Mouse (Mus musculus) cerebral cortex, adult 2 months (tissue): ENCODE measurements around the gene Mill2.

Source experiments
- WGBS: fragments of 180-500 bp; shearing (Covaris S2); methylation state at CpG from one replicate; pipeline ENCODE4 v1.1.7; 2018; 5-methylcytosine and 5-hydroxymethylcytosine counted together

Gene Mill2

DNA sequence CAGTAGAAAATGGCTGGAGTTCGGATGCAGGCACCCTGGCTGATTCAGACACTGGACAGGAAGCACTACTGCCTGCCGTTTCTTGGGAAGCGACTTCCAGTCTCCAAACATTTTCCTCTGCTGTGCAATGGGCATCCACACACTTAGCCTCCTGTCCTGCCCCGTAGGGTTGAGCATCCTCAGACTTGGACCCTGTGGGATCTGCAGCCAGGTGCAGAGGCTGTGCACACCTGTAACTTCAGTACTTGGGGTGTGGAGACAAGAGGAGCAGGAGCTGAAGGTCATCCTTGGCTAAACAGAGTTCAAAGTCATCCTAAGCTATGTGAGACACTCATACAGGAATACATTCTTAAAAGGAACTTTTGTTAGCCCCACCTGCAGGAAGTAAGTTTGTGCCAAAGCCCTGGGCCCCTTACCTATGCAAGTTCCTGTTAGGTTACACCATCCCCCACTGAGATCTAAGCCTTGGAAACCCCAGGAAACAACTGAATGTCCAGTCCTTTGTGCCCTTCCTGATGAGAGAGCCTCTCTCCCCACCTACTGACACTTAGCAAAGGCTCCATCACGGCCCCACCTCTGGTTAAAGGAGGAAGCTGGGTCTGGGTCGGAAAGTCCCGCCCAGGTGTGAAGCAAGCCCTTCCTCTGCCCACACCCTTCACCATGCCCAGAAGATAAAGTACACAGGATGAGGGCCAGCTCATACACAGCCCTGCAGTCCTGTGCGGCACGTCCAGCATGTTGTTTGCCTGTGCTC lies 44.4 kb downstream of the Mill2 start:
- 70% methylated on average over 9 of the region's 9 CpGs for WGBS

GRCm38 (mm10) chr7:18884745-18885422 lies 45.1 kb downstream of the Mill2 start:
- 66% methylated on average over 13 of the region's 13 CpGs for WGBS

- 86% methylated on average over 1 of the region's 1 CpGs for WGBS
Observed at GRCm38 (mm10) chr7:18886963-18887362, 47.2 kb downstream of the Mill2 start.

DNA sequence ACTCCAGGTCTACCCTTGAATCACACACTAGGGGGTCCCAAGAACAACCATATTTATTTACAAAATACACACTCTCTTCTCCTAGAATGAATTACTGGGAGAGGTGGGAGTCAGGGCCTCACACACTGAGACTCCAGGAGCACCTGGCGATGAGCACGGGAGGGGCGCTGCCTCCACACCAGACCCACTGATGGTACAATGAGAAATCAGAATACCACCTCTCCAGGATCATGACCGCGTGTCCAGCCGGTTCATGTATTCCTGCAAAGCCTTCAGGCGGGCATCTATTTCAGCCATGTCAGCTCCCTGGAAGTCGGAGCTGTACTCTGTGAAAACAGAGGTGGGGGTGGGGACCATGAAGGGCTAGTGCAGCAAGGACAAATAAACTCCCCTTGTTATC lies 51.1 kb downstream of the Mill2 start:
- 94% methylated on average over 8 of the region's 8 CpGs for WGBS

DNA sequence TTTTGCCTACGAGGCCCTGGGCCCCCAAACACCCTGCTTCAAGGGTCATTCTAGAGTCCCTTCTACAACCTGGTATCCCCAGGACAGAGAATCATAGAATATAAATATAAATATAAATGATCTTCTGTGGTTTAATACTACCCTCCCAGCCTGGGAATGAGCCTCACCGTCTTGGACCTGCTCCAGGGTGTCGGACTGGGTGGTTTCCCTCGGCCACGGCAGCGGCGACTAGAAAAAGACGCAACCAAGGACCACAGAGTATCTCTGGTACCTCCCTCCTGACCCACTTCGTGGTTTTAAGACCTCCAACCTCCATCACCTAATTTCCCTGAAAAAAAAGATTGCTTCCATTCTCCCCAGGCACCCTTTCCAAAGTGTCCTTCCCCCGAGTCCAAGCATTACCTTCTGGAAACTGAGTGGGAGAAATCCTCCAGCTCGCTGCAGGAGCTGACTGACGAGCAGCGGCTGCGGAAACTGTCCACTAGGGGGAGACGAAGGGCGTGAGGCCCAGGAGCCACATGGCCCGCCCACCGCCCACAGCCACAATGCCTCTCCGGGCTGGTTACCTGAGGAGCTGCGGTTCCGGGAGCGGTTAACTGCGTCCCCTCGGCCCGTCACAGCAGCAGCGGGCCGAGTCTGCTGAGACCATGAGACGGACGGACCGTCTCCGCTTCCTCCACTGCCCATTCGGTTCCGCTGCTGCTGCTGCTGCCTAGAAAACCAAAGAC lies 52.3 kb downstream of the Mill2 start:
- 12% methylated on average over 33 of the region's 33 CpGs for WGBS

DNA sequence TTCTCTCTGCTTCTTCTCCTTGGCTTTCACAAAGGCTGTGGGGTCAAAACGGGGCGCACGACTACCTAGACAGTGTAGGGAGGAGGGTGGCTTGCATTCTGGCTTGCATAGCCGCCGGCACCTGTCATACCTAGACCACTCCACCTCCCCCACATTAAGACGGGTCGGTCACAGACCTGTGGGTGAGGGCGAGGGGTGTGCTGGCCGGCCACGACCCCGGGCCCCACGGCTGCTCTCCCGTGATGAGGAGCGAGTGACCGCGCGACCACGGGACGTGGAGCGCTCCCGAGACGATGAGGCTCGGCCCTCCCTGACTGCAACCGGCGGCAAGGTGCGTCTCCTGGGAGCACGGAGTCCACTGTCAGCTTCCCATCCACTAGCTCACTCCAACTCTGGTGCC lies 53.2 kb downstream of the Mill2 start:
- 34% methylated on average over 27 of the region's 27 CpGs for WGBS

DNA sequence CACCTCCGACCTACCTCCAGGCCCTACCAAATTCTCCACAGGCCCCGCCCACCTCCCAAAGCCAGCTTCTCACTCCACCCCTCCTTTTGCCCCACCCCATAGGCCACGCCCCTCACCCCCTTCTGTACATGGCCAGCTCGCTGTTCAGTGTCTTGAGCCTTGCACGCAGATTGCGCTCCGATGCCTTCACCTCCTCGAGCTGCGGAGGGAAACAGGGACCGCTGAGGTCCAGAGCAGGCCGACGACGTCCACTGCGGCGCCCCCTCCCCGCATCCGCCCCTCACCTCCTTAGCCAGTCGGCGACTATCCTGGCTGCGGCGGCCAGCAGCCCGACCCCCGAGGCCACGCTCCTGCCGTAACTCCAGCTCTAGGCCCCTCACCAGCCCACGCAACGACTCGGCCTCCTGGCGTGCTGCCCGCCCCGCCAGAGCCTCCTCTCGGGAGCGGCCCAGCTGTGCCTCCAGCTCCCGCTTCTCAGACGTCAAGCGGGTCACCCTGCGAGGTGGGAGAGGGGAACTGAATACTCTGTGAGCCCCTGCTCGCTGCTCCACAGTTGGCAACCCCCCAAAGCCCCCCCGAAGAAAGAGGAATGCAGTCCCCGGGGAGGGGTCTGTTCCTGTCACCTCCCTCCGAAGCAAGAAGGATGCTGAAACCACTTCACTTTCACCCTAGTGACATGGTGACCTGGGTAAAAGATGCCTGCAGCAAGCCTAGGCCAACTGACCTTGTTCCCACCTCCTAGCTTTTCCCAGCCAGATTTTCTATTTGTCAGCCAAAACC lies 54.1 kb downstream of the Mill2 start:
- 6% methylated on average over 41 of the region's 41 CpGs for WGBS

DNA sequence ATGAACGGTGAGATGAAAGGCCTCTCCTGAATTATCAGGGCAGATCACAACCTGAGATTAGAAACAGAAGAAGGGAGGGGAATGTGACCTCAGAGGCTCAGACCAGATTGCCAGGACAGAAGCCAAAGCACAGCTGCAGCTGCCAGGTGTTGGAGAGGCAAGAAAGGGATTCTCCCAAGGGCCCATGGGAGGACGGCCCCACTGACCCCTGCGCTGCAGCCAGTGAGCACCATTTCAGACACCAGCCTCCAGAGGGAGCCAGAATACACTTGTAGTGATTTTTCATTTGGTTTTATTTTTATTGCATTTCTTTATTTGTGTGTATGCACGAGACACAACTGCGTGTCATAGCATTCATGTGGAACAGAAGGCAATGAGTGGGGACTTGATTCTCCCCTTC lies 56.8 kb downstream of the Mill2 start:
- WGBS, result 11% methylated on average over 5 of the region's 5 CpGs

DNA sequence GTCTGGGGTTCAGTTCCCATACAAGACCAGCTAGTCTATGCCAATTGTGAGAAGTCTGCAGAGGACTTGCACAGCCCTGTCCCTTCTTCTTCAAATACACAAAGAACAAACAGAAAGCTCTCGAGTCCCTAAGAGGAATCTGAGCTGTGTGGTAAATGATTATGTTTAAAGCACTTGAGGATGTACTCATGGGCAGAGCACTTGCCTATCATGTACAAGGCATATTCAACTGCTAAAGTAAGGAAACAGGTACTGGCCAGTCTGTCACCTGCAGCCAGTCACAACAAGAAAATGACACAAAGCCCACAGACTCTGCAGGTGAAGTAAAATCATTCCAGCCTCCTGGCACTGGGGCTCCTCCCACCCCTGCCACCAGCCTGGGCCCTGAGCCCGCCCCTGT lies 60.7 kb downstream of the Mill2 start:
- WGBS, result 92% methylated on average over 2 of the region's 2 CpGs

GRCm38 (mm10) chr7:18902486-18902885 lies 62.7 kb downstream of the Mill2 start:
- WGBS, result 60% methylated on average over 3 of the region's 3 CpGs

- WGBS, result 80% methylated on average over 3 of the region's 3 CpGs
Observed at GRCm38 (mm10) chr7:18904971-18905370, 65.2 kb downstream of the Mill2 start.

DNA sequence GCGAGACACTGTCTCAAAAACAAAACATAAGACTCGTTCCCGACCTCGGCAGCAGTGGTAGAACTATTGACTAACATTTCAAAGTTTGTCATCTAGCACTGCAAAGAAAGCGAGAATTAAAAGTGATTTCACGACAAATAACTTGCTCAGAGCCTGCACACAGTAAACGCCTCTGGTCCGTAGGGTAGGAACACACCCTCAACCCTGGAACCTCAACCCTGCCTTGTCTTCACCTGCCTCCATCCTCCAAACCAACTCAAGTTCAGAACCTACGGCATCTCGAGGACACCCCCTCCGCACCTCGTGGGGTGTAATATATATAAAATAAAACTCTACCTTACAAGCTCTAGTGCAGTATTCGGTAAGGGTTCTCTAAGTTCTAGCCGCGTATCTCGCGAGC lies 70.0 kb downstream of the Mill2 start:
- WGBS, result 2% methylated on average over 17 of the region's 17 CpGs

DNA sequence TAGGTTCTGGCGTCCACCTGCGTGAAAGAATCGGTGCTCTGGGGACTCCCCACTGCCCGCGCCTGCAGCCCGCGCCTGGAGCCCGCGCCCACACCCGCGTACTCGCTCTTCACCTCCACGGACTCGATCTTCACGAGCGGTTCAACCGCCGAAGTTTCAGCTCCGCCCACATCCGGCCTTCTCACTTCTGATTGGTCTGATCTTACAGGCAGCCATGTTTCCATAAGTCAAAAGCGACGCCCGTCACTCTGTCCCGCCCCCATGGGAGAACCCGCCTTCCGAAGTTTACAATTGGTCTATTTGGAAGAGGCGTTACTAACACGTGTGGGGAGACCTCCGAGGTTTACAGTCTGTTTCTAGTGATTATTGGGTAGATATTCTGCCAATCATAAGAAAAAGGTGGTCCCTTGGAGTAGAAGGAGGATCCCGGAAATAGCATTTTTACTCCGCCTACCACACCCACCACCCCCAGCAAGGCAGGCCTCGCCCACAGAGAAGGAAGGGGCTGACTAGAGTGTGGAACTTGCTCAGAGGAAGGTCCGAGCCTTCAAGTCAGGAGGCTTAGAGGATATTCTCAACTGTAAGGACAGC lies 70.6 kb downstream of the Mill2 start, which contains the start of gene Ccdc61:
Ccdc61 (minus strand) TSS at position 175 of the 591 bp plus-strand sequence.
- under 1% methylated on average over 33 of the region's 33 CpGs for WGBS
